Mouse (Mus musculus) midbrain, embryonic 12.5 days (tissue): ENCODE results near the gene Qprt. TPM values are rescaled to one million over a fixed set of nuclear protein-coding genes. Genes with fewer than 3 reads are reported as not detected.
A peak's percentile ranks its signal among the peaks of the same experiment; 100 is the strongest.

ENCODE experiments used
- ATAC-seq: fragments of 200-750 bp; cut with Nextera tagmentation; 2 replicates; pipeline ENCODE4 v1.8.0; 2017; ENCODE audit warnings: low read depth, moderate TSS enrichment, moderate library complexity; ENCODE audit not compliant: low FRiP score
- H3K27ac ChIP-seq: fragments of 300-500 bp; sonication (generic); replicated peaks from 2 replicates; pipeline ENCODE4 v1.5.1; 2016; ENCODE audit warnings: mild to moderate bottlenecking
- H3K27me3 ChIP-seq: fragments of 300-500 bp; sonication (generic); 2 replicates; pipeline ENCODE4 v1.6.1; 2016; ENCODE audit warnings: mild to moderate bottlenecking
- H3K36me3 ChIP-seq: fragments of 300-500 bp; sonication (generic); 2 replicates; pipeline ENCODE4 v1.6.1; 2016
- H3K4me1 ChIP-seq: fragments of 300-500 bp; sonication (generic); 2 replicates; pipeline ENCODE4 v1.6.1; 2016
- H3K4me2 ChIP-seq: fragments of 300-500 bp; sonication (generic); replicated peaks from 2 replicates; pipeline ENCODE4 v1.6.1; 2016; ENCODE audit warnings: mild to moderate bottlenecking, moderate library complexity
- H3K4me3 ChIP-seq: fragments of 300-500 bp; sonication (generic); 2 replicates; pipeline ENCODE4 v1.5.1; 2016; ENCODE audit warnings: mild to moderate bottlenecking
- H3K9ac ChIP-seq: fragments of 300-500 bp; sonication (generic); replicated peaks from 2 replicates; pipeline ENCODE4 v1.6.1; 2016; ENCODE audit warnings: mild to moderate bottlenecking, moderate library complexity
- H3K9me3 ChIP-seq: fragments of 300-500 bp; sonication (generic); 2 replicates; pipeline ENCODE4 v1.6.1; 2016; ENCODE audit warnings: mild to moderate bottlenecking
- WGBS: fragments of 180-500 bp; shearing (Covaris S2); methylation state at CpG from one replicate; pipeline ENCODE4 v1.1.7; 2016; 5-methylcytosine and 5-hydroxymethylcytosine counted together
- polyA plus RNA-seq: library from polyadenylated mRNA; unstranded; fragments of >200 nt; fragmentation: Nextera tagmentation; extraction: Ambion mirVana; gene quantifications from 2 replicates; pipeline ENCODE4 v1.2.1, GENCODE M21; 2016

Gene Qprt
- polyA plus RNA-seq, 1 experiment from 2014 or later, result 2.5 TPM

DNA sequence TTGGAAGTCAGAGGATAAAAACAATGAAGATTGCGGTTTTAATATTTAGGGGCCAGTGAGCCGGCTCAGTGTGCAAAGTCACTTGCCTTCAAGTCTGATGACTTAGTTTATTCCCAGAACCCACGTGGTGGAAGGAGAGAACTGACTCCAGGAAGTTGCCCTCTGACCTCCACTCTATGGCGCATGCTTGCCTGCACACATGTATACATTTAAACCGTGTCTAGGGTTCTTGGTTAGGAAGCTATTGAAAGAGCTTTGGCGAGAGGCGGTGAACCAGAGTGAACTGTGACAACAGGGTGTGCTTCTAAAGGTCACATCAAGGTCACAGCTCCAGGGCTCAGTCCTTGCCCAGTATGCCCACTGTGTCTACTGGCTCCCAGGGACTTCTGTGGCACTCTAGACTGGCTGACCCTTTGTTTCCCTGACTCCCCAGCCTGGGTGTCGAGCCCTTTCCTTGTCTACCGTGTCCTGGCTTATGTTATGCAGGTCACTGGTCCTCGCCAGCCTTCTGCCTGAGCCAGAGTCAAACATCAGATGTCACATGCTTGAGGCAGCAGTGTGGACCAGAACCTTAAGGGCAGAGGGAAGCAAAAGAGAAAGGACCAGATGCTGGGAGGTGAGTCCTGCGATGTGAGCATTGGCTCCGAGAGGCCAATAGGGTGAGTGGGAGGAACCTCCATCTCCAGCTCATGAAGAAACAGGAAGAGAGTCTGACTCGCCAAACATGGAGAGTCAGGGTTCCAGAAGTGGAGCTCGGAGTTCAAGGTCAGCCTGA, 3.2 kb downstream of the Qprt start:
- H3K36me3 ChIP-seq, result no peaks in the 10 kb centered on the region
- H3K4me1 ChIP-seq, result peaks cover 13% of the 10 kb centered on the region
- no peak overlapping the region for H3K27ac ChIP-seq
- H3K27me3 ChIP-seq, result peaks cover 46% of the 10 kb centered on the region
- H3K9me3 ChIP-seq, result no peaks in the 10 kb centered on the region
- WGBS, result 53% methylated on average over 14 of the region's 14 CpGs
- H3K4me3 ChIP-seq, result no peak overlapping the region
- no peak overlapping the region for H3K9ac ChIP-seq
- H3K4me2 ChIP-seq, result no peak overlapping the region
- no peak for ATAC-seq

DNA sequence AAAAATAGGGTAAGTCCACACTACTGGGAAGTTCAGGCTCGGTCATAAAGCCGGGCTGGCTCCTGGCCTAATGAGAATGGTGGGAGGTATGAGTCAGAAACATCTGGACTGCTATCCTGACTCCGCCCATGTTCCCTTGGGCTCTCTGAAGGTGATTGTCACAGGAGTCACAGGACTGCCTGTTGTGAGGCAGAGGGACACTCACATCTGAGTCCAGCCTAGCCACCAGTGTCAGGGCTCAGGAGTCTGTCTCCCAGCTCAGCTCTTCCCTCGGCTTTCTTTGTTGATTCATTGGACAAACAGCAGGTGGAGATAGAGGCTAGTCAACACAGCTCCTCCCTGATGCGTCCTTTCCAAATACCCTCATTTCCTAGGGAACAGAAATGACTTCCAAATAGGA, 4.1 kb downstream of the Qprt start:
- Histone ChIP-seq H3K4me2 (no peak overlapping the region), H3K27ac (no peak overlapping the region), H3K9ac (no peak overlapping the region), H3K4me1 (peaks cover 19% of the 10 kb centered on the region), H3K36me3 (no peaks in the 10 kb centered on the region), H3K27me3 (peaks cover 41% of the 10 kb centered on the region), H3K9me3 (no peaks in the 10 kb centered on the region), H3K4me3 (no peak overlapping the region)
- 55% methylated on average over 5 of the region's 5 CpGs for WGBS
- ATAC-seq, result no peak

DNA sequence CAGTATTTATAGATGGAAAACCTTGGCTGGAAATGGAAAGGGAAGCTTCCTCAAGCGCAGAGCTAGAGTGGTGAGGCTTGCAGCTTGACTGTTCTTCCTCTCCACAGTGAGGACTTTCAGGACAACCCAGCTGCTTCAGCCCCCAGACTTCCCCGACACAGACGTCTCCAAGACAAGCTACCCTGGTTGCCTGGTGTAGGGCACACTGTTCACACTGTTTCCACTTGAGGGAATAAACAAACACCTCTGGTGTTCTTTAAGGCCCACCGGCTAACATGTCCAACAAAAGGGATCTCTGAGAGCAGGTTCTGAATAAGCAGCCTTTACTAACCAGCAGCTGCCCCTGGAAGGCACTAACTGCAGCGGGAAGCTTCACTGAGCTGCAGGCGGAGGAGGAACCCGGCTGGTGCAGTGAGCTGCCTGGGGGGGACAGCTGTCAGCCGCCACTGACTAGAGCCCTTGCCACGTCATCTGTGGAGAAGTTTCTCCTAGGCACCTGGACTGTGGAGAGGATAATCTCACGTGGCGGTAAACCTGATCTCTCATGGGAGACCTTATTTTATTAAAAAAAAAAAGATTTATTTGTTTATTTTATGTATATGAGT, 5.6 kb downstream of the Qprt start:
- no peaks in the 10 kb centered on the region for H3K9me3 ChIP-seq
- WGBS, result 52% methylated on average over 11 of the region's 11 CpGs
- no peaks in the 10 kb centered on the region for H3K36me3 ChIP-seq
- ATAC-seq, result no peak
- H3K4me1 ChIP-seq, result peaks cover 13% of the 10 kb centered on the region
- no peak overlapping the region for H3K27ac ChIP-seq
- no peak overlapping the region for H3K4me2 ChIP-seq
- H3K27me3 ChIP-seq, result peaks cover 28% of the 10 kb centered on the region
- no peak overlapping the region for H3K9ac ChIP-seq
- no peak overlapping the region for H3K4me3 ChIP-seq

DNA sequence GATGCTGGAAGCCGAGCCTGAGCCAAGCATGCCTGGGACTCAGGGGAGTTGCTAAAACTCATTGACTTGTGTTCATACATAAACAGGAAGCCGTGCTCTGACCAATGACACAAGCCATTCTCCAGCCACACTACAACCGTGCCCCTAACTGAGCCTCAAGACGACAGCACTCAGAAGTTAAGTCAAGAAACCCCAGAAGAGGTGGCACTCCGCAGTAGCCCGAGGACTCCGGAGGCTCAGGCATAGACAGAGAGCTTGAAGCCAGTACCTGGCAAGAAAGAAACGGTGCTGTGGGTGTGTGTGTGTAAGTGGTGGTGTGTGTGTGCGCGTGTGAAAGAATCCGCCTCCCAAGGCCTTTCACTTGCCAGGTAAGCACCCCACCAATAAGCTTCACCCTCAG, 7.1 kb downstream of the Qprt start:
- Histone ChIP-seq H3K4me1 (peaks cover 6% of the 10 kb centered on the region; the same call in 1 of the 2 replicates), H3K4me3 (no peak overlapping the region), H3K9me3 (no peaks in the 10 kb centered on the region), H3K9ac (no peak overlapping the region), H3K27ac (no peak overlapping the region), H3K4me2 (no peak overlapping the region), H3K27me3 (peaks cover 13% of the 10 kb centered on the region), H3K36me3 (no peaks in the 10 kb centered on the region)
- WGBS, result 89% methylated on average over 11 of the region's 11 CpGs
- no peak for ATAC-seq

DNA sequence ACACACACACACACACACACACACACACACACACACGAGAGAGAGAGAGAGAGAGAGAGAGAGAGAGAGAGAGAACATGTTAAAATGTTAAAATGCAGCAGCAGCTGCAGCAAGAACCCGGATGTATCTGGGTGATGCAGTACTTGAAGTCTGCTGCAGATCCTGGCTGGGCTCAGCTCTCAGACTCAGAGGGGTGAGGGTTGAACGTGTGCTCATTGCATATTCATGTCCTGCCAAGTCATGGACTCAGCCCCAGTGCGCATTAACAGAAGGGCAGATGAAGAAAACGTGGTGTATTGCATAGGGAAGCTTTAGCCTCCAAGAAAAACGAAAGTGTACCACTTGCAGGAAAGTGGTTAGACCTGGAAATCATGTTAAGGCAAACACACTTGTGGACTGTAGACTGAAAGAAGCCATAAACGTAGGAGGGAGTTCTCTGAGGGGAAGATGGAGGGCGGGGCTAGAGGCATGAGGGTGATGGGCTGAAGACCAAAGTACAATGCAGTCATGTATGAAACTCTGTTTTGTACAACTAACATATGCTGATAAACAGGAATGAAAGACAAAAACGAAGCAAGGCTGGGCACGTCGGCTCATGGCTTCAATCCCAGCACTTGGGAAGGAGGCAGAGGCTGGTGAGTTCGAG, 8.3 kb downstream of the Qprt start:
- no peak overlapping the region; the same call in 1 of the 2 replicates for H3K27ac ChIP-seq
- WGBS, result 54% methylated on average over 12 of the region's 12 CpGs
- no peak overlapping the region for H3K9ac ChIP-seq
- H3K4me2 ChIP-seq, result no peak overlapping the region
- no peaks in the 10 kb centered on the region for H3K36me3 ChIP-seq
- H3K9me3 ChIP-seq, result no peaks in the 10 kb centered on the region
- no peak overlapping the region for H3K4me3 ChIP-seq
- H3K4me1 ChIP-seq, result peaks cover 6% of the 10 kb centered on the region; the same call in 1 of the 2 replicates
- peaks cover 5% of the 10 kb centered on the region for H3K27me3 ChIP-seq
- no peak for ATAC-seq

DNA sequence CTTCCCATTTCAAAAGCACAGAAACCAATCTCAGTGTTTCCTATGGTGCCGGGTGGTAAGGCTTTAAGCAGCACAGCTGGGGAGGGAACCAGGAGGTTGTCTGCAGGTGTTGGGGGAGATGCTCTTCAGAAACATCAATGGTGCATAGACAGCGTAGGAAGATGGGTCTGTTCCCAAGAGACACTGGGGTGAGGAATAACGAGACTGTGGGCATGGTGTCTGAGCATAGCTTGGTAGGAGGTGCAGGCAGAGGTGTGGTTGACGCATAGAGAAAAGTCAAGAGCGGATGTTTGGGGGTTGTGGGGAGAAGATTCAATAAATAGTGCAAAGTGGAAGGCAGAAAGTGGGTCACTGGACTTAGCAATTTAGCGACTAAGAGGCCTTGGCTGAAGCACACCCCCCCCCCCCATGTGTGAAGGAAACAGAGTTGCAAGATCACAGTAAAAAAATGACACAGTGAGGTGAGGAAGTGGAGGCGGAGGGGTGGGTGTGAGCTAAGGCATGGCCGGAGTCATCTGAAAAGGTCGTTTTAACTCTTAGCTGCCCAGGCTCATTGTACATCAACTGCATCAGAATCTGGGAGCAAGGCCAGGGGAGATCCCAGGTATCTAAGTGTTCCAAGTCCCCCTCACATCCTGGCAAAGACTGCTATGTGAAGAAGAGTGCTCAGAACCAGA, 9.0 kb downstream of the Qprt start:
- H3K36me3 ChIP-seq, result no peaks in the 10 kb centered on the region
- H3K4me3 ChIP-seq, result no peak overlapping the region
- H3K27me3 ChIP-seq, result peaks cover 5% of the 10 kb centered on the region; the same call in 1 of the 2 replicates
- H3K4me1 ChIP-seq, result peaks cover 6% of the 10 kb centered on the region; the same call in 1 of the 2 replicates
- H3K4me2 ChIP-seq, result no peak overlapping the region
- no peaks in the 10 kb centered on the region for H3K9me3 ChIP-seq
- WGBS, result 60% methylated on average over 9 of the region's 9 CpGs
- H3K9ac ChIP-seq, result no peak overlapping the region
- H3K27ac ChIP-seq, result no peak overlapping the region
- no peak for ATAC-seq

DNA sequence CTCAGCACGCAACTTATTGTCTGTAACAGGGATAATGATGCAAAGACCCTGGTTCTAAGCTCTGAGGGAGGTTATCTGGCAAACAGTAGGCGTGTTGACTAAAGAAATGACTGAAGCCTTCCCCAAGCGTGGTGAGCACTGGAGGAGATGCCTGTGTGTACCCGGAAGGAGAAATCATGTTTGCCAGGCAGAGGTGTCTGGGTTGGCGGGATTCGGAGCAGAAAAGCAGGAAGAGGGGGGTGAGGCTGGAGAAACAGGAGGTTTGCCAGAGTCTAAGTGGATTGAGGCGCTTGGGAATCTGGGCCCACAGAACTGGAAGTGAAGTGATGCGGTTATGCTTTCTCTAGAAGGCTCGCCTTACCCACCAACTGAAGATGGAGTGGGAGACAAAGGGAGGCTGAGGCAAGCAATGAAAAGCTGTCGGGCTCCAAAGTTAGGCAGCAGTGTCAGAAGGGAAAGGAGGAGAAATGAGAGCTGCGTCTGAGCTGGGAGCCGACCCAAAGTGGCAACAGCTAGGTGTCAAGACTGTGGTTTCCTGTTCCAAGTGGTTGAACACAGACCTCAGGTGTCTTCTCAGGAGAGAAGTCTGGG, 9.7 kb downstream of the Qprt start:
- Histone ChIP-seq H3K4me2 (no peak overlapping the region), H3K9me3 (no peaks in the 10 kb centered on the region), H3K27ac (no peak overlapping the region), H3K4me1 (peaks cover 6% of the 10 kb centered on the region; the same call in 1 of the 2 replicates), H3K4me3 (no peak overlapping the region), H3K27me3 (peaks cover 5% of the 10 kb centered on the region; the same call in 1 of the 2 replicates), H3K36me3 (no peaks in the 10 kb centered on the region), H3K9ac (no peak overlapping the region)
- WGBS, result 81% methylated on average over 12 of the region's 12 CpGs
- ATAC-seq, result no peak

DNA sequence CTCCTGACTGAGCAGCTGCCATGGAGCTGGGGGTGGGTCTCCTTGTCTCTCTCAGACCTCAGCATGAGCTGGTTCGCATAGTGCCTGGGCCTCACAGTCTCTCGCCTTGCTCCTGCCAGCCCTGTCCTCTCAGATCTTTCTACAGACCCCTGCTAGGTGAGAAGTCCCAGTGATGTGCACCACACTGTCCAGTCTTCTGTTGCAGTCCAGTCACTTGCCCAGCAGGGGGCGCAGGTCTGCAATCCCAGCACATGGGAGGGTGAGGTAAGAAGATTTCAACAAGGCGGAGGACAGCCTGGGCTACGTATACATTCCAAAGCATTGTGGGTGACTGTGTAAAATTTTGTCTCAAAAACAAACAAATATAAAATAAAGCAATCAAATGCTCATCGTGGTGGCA, 10.6 kb downstream of the Qprt start:
- no peak overlapping the region for H3K27ac ChIP-seq
- H3K27me3 ChIP-seq, result peaks cover 5% of the 10 kb centered on the region; the same call in 1 of the 2 replicates
- no peak for ATAC-seq
- no peaks in the 10 kb centered on the region for H3K9me3 ChIP-seq
- no peak overlapping the region for H3K4me2 ChIP-seq
- peaks cover 6% of the 10 kb centered on the region; the same call in 1 of the 2 replicates for H3K4me1 ChIP-seq
- H3K4me3 ChIP-seq, result no peak overlapping the region
- no peak overlapping the region for H3K9ac ChIP-seq
- H3K36me3 ChIP-seq, result no peaks in the 10 kb centered on the region
- 48% methylated on average over 6 of the region's 6 CpGs for WGBS

DNA sequence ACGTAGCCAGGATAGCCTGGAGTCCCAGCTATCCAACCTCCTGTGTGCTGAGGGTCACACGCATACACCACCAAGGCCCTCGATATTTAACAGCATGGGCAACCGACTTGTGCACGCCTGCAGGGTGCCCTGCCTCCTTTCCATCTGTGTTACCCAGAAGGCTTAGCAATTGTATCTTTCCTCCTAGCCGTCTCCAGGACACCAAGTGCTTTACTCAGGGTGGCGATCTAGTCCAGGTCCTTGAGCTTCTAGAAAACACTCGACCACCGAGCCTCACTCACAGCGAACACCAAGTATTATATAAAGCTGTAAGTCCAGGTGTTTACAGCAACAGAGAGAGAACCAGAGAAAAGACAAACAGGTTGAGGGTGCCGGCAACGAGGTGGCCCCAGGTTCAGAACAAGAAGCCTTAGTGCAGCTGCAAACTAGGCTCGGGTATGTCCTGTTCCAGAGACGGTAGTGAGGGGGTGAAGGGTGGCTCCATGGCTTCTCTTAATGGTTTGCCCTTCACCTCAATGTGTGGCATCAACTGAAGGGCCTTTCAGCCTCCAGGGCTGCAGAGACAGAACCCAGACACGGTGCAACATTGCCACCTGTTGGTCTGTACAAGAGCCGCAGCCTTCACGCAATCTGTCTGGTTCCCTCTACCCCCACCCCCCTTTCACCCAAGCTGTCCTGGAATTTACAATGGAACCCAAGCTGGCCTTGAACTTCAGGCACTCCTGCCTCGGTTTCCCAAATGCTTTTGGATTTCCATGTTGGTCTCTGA, 11.6 kb downstream of the Qprt start:
- no peaks in the 10 kb centered on the region for H3K9me3 ChIP-seq
- no peak overlapping the region for H3K4me3 ChIP-seq
- peak; percentile 54; the same call in 1 of the 2 replicates for ATAC-seq
- 56% methylated on average over 18 of the region's 18 CpGs for WGBS
- H3K4me2 ChIP-seq, result no peak overlapping the region
- peaks cover 6% of the 10 kb centered on the region; the same call in 1 of the 2 replicates for H3K4me1 ChIP-seq
- H3K9ac ChIP-seq, result no peak overlapping the region
- H3K36me3 ChIP-seq, result no peaks in the 10 kb centered on the region
- peaks cover 5% of the 10 kb centered on the region; the same call in 1 of the 2 replicates for H3K27me3 ChIP-seq
- H3K27ac ChIP-seq, result no peak overlapping the region

DNA sequence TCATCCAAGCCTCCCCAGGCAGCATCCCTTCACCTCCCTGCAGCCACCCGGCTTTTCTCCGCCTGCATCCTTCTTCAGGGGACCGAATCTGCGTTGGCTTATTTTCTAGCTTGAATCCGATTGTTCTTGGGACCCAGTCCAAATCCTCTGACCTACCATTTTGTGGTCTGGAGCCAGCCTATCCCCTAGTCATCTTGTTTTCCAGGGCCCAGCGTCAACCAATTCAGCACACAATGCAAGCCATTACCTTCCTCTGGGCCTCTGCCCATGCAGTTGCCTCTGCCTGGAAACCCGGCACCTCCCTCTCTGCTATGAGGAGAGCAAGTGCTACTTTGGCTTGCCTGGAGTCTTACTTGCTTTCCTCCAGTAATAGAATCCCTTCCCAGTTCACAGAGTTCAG, 16.5 kb downstream of the Qprt start:
- Histone ChIP-seq H3K9me3 (no peaks in the 10 kb centered on the region), H3K9ac (no peak overlapping the region), H3K4me2 (no peak overlapping the region), H3K27ac (0 out of 2 replicates have a peak overlapping the region, but pooled peaks have one; percentile 75), H3K36me3 (no peaks in the 10 kb centered on the region), H3K4me3 (no peak overlapping the region), H3K27me3 (peaks cover 5% of the 10 kb centered on the region; the same call in 1 of the 2 replicates), H3K4me1 (peaks cover 8% of the 10 kb centered on the region; the same call in 1 of the 2 replicates)
- 70% methylated on average over 7 of the region's 7 CpGs for WGBS
- ATAC-seq, result no peak
